Mouse (Mus musculus) thymus, adult 2 months (tissue): Measurements from ENCODE around the gene Rabep1. TPM values are rescaled to one million over a fixed set of nuclear protein-coding genes. Genes with fewer than 3 reads are reported as not detected.

Experiments
- DNase-seq: peaks from one replicate; pipeline ENCODE4 v3.0.0; 2021
- H3K27ac ChIP-seq: fragments of 200-500 bp; 2 replicates; pipeline ENCODE4 v1.5.1; 2012; ENCODE audit warnings: low read length, control low read depth; ENCODE audit not compliant: control insufficient read depth, insufficient read depth
- H3K27me3 ChIP-seq: fragments of 200-500 bp; 2 replicates; pipeline ENCODE4 v1.6.1; 2012; ENCODE audit warnings: mild to moderate bottlenecking, low read length, moderate library complexity, mixed read lengths; ENCODE audit not compliant: control insufficient read depth, insufficient read depth
- H3K36me3 ChIP-seq: fragments of 200-500 bp; 2 replicates; pipeline ENCODE4 v1.6.1; 2012; ENCODE audit warnings: mild to moderate bottlenecking, low read length, moderate library complexity; ENCODE audit not compliant: control insufficient read depth, insufficient read depth
- H3K4me1 ChIP-seq: fragments of 200-500 bp; replicated peaks from 2 replicates; pipeline ENCODE4 v1.6.1; 2012; ENCODE audit warnings: low read length; ENCODE audit not compliant: control insufficient read depth, insufficient read depth
- H3K4me3 ChIP-seq: fragments of 200-500 bp; 2 replicates; pipeline ENCODE4 v1.5.1; 2012; ENCODE audit warnings: mild to moderate bottlenecking, low read length, control low read depth, moderate library complexity; ENCODE audit not compliant: control insufficient read depth, insufficient read depth
- CTCF ChIP-seq: fragments of 200-500 bp; IDR thresholded peaks from 2 replicates; pipeline ENCODE4 v1.5.1; 2012; ENCODE audit warnings: mild to moderate bottlenecking, control low read depth, low read length, moderate library complexity, borderline replicate concordance; ENCODE audit not compliant: control insufficient read depth, poor library complexity, insufficient read depth; ENCODE audit errors: extremely low read depth
- POLR2A ChIP-seq: fragments of 200-500 bp; IDR thresholded peaks from 2 replicates; pipeline ENCODE4 v1.6.1; 2012; ENCODE audit warnings: mild to moderate bottlenecking, low read length, control low read depth, moderate library complexity; ENCODE audit not compliant: control insufficient read depth, poor library complexity, insufficient read depth; ENCODE audit errors: extremely low read depth
- WGBS: fragments of 180-500 bp; shearing (Covaris S2); methylation state at CpG from one replicate; pipeline ENCODE4 v1.1.7; 2018; 5-methylcytosine and 5-hydroxymethylcytosine counted together
- polyA plus RNA-seq: library from polyadenylated mRNA; depleted of rRNA; stranded (reverse); fragments of >200 nt; gene quantifications from 2 replicates; pipeline ENCODE4 v1.2.3, GENCODE M21; 2012

Rabep1 gene
- polyA plus RNA-seq, 1 experiment = 3.7 TPM

DNA sequence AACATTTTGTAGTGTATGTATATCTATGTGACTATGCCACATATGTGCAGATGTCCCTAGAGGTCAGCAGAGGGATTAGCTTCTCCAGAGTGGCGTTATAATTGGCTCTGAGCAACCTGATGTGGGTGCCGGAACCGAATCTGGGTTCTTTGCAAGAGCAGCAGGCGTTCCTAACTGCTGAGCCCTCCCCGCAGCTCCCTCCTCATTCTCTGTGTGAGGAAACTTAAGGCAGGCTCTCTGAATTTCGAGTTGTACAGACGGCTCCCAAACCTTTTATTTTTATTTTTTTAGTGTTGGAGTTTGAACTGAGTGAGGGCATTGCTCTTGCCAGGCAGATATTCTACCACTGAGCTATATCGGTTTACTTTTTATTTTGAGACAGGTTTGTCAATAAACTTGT, 29.5 kb upstream of the Rabep1 start:
- no peak overlapping the region for H3K4me3 ChIP-seq
- TF ChIP-seq POLR2A (no peak), CTCF (no peak)
- no peaks in the 10 kb centered on the region for H3K36me3 ChIP-seq
- H3K27ac ChIP-seq = no peak overlapping the region
- DNase-seq = no peak
- no peaks in the 10 kb centered on the region for H3K4me1 ChIP-seq
- no peaks in the 10 kb centered on the region for H3K27me3 ChIP-seq
- WGBS = 93% methylated on average over 8 of the region's 8 CpGs

DNA sequence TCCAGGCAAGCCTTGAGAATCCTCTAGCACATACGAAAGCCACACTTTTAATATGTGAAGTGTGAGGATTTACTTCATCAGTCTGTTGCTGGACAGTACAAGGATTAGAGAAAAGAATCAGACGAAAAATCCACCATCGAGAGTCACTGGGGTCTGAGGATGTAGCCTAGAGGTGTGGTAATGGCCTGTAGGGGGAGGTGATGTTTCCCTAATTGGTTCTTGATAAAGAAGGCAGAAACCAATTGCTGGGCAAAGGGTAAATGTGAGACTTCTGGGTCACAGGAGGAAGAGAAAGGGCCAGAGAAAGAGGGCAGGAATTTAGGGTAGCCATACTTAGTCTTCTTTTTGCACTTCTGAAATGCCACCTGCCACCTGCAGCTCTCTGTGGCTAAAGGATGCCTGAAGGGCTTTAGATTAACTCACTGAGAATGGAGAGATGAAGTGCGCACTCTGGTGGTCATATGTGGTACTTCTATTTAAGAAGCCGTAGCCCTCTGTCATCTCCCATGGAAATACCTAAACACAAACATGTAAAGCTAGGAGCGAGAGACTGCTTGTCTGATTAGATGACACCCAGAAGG, 29.0 kb upstream of the Rabep1 start:
- peak; percentile 60 for DNase-seq
- Histone ChIP-seq H3K27me3 (no peaks in the 10 kb centered on the region), H3K36me3 (no peaks in the 10 kb centered on the region), H3K4me3 (no peak overlapping the region), H3K4me1 (no peaks in the 10 kb centered on the region), H3K27ac (no peak overlapping the region)
- TF ChIP-seq CTCF = no peak
- TF ChIP-seq POLR2A = no peak
- WGBS = 22% methylated on average over 6 of the region's 6 CpGs

DNA sequence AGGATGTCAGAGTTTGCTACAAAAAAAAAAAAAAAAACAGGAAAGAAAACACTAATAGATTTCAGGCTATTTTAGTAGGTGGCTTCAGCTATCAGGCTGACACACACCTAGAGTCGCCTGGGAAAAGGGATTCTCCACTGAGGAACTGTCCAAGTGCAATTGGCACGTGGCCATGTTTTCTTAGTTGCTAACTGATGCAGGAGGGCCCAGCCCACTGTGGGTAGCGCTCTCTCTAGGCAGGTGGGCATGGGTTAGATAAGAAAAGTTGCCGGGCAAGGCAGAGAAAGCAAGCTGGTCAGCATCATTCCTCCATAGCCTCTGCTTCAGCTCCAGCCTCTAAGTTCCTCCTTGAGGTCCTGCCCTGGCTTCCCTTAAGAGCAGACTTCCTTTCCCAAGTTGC, 27.8 kb upstream of the Rabep1 start:
- TF ChIP-seq CTCF (no peak), POLR2A (no peak)
- no peaks in the 10 kb centered on the region for H3K4me1 ChIP-seq
- no peak overlapping the region for H3K27ac ChIP-seq
- H3K4me3 ChIP-seq = no peak overlapping the region
- no peaks in the 10 kb centered on the region for H3K36me3 ChIP-seq
- no peaks in the 10 kb centered on the region for H3K27me3 ChIP-seq
- WGBS = 84% methylated on average over 4 of the region's 4 CpGs
- DNase-seq = no peak

DNA sequence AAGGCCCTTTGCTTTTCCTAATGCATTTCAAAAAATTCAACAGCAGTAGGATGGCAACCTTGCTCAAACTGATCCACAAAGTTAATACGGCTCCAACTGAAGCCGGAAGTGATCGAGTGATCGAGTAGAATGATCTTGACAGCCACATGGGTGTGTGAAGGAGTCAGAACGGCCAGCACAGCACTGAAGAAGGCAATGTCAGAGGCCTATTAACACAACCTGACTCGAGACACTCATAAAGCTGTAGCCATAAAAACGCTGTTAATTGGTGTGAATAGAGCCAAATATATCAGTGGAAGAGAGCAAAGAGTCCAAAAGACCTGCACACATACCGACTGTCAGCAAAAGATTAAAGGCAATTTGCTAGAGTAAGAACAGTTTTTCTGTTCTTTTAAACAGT, 24.5 kb upstream of the Rabep1 start:
- WGBS = 90% methylated on average over 8 of the region's 8 CpGs
- no peaks in the 10 kb centered on the region for H3K4me1 ChIP-seq
- no peak overlapping the region for H3K27ac ChIP-seq
- no peaks in the 10 kb centered on the region for H3K27me3 ChIP-seq
- H3K4me3 ChIP-seq = no peak overlapping the region
- TF ChIP-seq CTCF (no peak), POLR2A (no peak)
- DNase-seq = no peak
- H3K36me3 ChIP-seq = no peaks in the 10 kb centered on the region

DNA sequence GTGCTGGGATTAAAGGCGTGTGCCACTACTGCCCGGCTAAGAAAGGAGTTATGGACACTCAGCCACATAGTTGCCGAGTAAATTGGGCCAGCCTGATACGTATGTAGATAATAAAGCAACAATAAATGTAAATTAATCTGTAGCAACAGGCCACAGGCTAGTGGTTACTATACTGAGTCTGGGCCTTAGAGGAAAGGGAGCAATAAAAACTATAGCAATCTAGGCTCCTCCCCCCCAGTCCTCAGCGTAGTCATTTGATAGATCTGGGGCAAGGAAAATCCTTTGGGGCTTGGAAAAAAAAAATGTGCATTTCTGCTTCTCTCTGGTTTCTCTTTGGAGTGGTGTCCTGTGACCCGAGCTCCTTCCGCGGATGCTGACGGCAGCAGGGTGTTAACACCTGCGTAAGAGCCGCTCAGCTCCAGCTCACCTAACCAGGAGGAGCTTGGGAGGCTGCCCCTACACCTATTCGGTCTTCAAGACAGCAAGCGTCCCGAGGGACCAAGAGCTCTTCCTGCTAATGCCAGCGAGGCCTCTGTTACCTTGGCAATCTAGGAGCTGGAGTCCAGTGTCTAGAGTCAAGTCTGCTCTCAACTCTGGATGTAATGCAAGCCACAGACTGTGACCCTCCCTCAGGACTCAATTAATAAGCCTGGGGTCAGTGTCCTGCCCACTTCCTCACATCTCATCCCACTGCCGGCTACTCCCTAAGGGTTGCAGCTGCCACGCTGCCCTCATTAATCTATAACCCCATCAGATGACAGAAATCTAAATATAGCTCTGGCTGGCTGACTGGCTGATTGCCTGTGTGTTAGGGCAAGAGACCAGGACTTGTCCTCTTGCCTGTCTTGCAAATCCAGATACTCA, 22.6 kb upstream of the Rabep1 start:
- Histone ChIP-seq H3K27ac (no peak overlapping the region), H3K36me3 (no peaks in the 10 kb centered on the region), H3K4me3 (no peak overlapping the region), H3K4me1 (no peaks in the 10 kb centered on the region), H3K27me3 (no peaks in the 10 kb centered on the region)
- 82% methylated on average over 17 of the region's 17 CpGs for WGBS
- DNase-seq = no peak
- TF ChIP-seq POLR2A = no peak
- no peak for TF ChIP-seq CTCF

DNA sequence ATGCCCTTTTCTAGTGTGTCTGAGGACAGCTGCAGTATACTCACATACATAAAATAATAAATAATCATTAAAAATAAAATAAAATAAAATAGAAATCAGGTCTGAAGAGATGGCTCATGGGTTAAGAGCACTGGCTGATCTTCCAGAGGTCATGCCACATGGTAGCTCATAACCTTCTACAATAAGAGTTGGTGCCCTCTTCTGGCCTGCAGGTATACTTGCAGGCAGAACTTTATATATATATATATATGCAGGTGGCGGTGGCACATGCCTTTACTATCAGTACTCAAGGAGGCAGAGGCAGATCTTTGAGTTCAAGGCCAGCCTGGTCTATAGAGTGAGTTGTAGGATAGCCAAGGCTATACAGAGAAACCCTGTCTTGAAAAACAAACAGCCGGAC, 18.4 kb upstream of the Rabep1 start:
- no peak for TF ChIP-seq CTCF
- no peak overlapping the region for H3K4me3 ChIP-seq
- H3K36me3 ChIP-seq = no peaks in the 10 kb centered on the region
- WGBS = 70% methylated on average over 2 of the region's 2 CpGs
- peak; percentile 30 for DNase-seq
- H3K4me1 ChIP-seq = no peaks in the 10 kb centered on the region
- no peaks in the 10 kb centered on the region; the same call in 1 of the 2 replicates for H3K27me3 ChIP-seq
- no peak overlapping the region for H3K27ac ChIP-seq
